Mouse (Mus musculus) gastrocnemius, adult 2 months (tissue): ENCODE measurements around the gene Prox1. TPM values are rescaled to one million over a fixed set of nuclear protein-coding genes. Genes with fewer than 3 reads are reported as not detected.

Experiments used
- DNase-seq: peaks from one replicate; pipeline ENCODE4 v3.0.0; 2022
- H3K27ac ChIP-seq: fragments of 200-600 bp; 2 replicates; pipeline ENCODE4 v1.8.1; 2022; ENCODE audit warnings: mild to moderate bottlenecking
- H3K4me3 ChIP-seq: fragments of 200-600 bp; 2 replicates; pipeline ENCODE4 v1.8.1; 2022; ENCODE audit warnings: mild to moderate bottlenecking, moderate library complexity
- CTCF ChIP-seq: fragments of 200-600 bp; IDR thresholded peaks from 2 replicates; pipeline ENCODE4 v1.8.1; 2022; ENCODE audit warnings: antibody characterized with exemption, mild to moderate bottlenecking, moderate library complexity
- intact Hi-C: fragments of 180-260 bp; cut with DNase I; formaldehyde crosslinking; loops from one replicate; pipeline ENCODE4 v1.15.1; 2025
- total RNA-seq, 2 experiments: library from RNA; stranded (reverse); gene quantifications; 2 replicates each; pipeline ENCODE4 v1.2.3; 2021

Gene Prox1
- total RNA-seq, 2 experiments from 2014 or later: 3.7 to 4.6 TPM

DNA sequence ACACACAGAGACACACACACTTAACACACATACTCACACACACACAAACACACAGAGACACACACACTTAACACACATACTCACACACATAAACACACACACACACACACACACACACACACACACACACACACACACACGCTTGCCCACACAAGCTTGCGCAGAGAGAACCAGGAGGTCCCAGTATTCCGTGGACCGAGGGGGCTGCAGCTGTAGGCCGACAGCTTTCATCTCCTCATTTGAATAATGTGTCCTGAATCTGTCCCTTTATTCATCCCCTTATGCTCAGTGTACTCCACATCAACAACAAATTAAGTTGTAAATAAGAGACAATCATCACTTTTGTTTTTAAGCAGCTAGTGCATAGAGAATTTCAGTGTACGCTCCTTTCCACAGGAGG is 17.9 kb downstream of the Prox1 start:
- DNase-seq: no peak
- H3K27ac ChIP-seq: no peak overlapping the region
- intact Hi-C loops: no loop called here
- no peak overlapping the region for H3K4me3 ChIP-seq
- TF ChIP-seq CTCF: no peak

DNA sequence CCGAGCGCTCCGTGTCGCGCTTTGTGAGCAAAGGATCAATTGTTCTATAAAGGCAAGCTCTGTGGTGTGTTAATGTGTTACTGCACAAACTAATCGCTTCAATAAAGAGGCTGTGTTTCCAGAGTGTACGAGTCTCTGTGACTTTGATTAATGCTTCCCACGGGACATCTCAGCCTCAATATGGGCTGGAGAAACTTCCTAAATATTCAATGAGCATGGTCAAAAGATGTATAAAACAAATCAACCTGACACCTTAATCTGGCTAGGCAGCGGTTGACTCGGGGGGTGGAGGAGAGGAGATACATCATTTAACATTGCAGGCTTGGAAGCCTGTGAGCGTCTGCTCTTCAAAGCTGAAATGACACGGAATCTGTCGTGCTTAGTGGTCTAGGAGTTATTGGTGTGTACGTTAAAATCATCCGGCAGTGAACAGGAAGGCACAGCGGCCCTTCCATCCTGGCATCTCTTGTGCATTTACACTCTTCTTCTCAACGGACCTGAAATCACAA is 21.2 kb downstream of the Prox1 start:
- TF ChIP-seq CTCF: no peak
- Histone ChIP-seq H3K4me3 (no peak overlapping the region), H3K27ac (no peak overlapping the region)
- DNase-seq: no peak
- intact Hi-C loops: no loop called here

DNA sequence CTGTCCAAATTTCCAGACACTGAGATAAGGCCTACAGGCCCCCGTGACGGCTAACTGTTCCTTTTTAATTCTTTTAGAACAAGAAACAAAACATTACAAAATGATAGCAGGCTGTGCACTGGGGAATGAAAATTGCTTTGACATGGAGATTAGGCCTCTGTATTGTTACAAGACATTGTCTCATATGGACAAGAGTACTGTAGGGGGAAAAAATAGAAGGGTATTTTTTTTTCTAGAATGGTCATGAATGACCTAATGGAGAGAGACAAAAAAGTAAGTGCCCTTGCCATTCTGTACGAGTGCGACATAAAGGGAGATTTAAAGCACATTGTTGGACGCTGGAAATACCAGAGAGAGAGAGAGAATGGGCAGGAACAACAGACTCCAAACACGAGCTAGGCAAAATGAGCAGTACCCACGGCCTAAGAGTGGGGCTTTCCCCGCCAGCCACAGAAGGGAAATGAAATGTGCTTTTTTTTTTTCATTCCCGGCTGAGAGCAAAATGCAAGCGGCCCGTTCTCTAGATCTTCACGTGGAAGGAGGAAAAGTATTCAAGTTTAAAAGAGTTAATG is 21.8 kb downstream of the Prox1 start:
- Histone ChIP-seq H3K27ac (no peak overlapping the region), H3K4me3 (no peak overlapping the region)
- DNase-seq: no peak
- TF ChIP-seq CTCF: no peak
- intact Hi-C loops: no loop called here

DNA sequence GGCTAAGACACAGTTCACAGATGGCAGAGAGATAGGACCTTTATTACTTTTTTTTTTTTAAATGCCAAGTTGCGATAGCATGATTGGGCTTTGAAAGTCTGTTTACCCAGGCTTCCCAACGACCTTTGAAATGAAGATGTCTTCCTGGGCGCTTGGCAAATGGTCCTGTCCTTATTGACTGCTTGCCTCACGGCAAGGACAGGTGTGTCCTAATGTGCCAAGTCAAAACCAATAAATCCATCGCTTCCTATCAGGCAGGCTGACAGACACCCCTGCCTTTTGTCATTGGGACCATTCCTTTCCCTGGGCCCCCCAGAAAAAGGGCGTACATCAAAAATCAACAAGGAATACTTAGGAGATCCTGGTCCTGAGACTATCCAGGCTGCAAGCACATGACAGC is 22.7 kb downstream of the Prox1 start:
- TF ChIP-seq CTCF: no peak
- Histone ChIP-seq H3K27ac (no peak overlapping the region), H3K4me3 (no peak overlapping the region)
- intact Hi-C loops: no loop called here
- no peak for DNase-seq

DNA sequence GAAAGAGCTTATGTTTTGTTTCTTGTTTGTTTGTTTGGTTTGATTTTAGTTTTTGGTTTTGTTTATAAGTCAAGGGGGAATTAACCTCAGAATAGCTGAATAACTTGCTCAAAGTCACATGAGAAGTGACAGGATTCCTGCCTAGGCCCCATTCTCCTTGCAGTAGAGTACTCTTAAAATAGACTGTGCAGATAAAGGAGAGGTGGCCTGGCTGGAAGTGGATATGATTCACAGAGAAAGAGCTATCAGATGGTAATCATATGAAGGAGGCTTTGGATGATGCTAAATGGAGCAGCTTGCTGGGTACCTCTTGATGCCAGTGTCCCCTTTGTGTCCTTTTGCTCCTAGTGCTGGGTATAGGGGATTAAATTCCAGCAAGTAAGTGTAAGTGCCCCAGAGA is 26.1 kb downstream of the Prox1 start:
- intact Hi-C loops: no loop called here
- H3K4me3 ChIP-seq: no peak overlapping the region
- TF ChIP-seq CTCF: no peak
- no peak for DNase-seq
- no peak overlapping the region for H3K27ac ChIP-seq

DNA sequence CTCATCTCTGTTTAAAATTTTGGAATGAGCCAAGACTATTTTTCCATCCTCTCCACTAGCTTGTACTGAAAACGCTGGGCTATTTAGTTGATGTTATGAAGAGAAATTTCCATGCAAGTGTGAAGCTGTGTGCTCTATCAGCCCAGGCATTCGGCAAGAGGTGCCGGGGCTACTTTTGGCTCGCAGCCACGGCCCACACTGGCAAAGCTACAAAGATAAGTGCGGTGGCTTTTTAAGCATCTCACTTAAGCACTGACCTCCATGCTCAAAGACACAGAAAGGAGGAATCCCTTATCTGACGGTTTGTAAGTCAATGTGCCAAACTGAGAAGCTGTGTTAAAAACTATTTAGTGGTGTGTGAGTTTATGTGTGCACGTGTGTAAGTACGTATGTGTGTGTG is 26.9 kb downstream of the Prox1 start:
- no peak overlapping the region for H3K27ac ChIP-seq
- TF ChIP-seq CTCF: no peak
- intact Hi-C loops: no loop called here
- H3K4me3 ChIP-seq: no peak overlapping the region
- DNase-seq: no peak

DNA sequence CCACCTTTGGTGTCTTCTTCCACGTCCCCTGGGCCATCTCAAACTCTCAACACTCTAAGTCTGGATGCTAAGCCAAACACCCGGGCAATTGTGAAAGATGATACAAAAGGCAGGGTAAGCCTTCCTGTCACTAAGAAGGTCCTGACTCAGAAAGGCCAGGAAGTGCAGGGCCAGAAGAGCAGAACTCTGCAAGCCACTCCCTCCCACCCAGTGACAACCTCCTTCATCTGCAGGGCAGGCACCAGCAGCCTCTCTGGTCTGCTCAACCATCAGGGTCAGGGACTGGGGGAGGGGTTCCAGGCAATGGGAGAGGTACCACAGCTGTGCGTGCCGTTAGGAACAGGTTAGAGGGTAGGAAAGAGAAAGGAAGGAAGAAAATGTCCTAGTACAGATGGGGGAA is 27.9 kb downstream of the Prox1 start:
- no peak overlapping the region for H3K27ac ChIP-seq
- no peak for DNase-seq
- intact Hi-C loops: no loop called here
- H3K4me3 ChIP-seq: no peak overlapping the region
- no peak for TF ChIP-seq CTCF

DNA sequence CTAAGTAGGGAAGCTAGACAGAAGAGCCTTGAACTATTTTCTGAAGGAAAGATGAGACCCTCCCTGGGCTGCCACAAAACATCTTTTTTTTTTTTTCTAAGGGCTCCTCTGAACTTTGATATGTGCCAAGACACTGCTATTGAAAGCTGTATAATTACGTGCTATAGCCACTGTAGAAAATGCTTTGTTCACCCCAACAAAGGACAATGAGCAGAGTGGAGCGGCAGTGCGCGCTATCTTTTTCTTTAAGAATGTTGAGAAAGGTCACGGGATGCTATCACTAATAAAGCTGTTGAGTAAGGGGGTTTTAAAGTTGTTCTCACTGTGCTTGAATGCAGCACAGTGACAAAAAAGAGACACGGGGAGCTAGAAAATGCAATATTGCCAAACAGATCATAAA is 30.0 kb downstream of the Prox1 start:
- DNase-seq: no peak
- TF ChIP-seq CTCF: no peak
- intact Hi-C loops: no loop called here
- Histone ChIP-seq H3K27ac (no peak overlapping the region), H3K4me3 (no peak overlapping the region)

DNA sequence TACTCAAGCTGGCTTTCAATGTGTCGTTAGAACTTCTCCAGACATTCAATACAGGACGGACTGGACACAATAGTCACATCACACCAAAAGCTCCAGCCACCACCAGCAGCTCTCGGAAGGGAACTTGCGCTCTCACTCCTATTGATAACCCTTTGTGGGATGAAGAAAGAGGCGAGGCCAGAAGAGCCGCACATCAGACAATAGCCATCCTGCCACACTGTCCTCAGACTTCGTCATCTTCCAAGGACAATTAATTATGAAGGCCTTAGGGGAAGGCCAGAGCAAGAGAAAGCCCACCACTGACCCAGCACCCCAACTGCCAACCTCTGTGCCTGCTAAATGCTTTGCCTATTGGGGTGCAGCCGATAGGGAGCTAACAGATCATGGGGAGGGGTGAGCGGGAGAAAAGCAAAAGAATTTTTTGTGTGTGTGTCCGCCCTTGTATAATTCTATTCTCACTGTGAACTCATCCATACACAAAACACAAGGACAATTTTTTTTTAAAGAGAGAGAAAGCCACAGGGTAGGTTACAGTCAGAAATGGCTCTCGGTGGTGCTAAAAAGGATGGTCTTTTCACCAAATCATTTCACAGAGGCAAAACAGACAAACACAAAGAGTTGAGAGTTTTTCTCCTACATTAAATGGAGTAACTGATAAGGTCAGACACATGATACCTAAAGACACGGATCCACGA is 30.7 kb downstream of the Prox1 start:
- no peak overlapping the region for H3K4me3 ChIP-seq
- no peak for DNase-seq
- intact Hi-C loops: no loop called here
- no peak overlapping the region for H3K27ac ChIP-seq
- TF ChIP-seq CTCF: no peak

DNA sequence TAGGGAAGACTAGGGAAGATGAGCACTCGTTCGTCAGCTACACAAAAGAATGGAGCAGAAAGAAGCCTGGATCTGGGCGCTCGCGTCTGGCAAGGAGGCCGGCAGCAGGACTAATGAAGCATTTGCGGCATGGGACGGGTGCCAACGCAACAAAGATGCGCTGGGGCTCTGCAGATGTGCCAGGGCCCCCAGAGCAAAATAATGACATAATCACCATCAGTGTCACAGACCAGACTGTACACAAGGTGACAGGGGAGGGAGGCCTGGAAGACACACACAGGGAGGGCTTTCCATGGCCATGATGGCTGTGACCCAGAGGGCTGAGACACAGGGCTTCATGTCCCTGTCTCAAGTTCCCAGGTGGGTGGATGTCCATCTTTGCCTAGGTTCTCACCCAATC is 32.6 kb downstream of the Prox1 start:
- no peak for TF ChIP-seq CTCF
- DNase-seq: no peak
- intact Hi-C loops: no loop called here
- Histone ChIP-seq H3K4me3 (no peak overlapping the region), H3K27ac (no peak overlapping the region)

DNA sequence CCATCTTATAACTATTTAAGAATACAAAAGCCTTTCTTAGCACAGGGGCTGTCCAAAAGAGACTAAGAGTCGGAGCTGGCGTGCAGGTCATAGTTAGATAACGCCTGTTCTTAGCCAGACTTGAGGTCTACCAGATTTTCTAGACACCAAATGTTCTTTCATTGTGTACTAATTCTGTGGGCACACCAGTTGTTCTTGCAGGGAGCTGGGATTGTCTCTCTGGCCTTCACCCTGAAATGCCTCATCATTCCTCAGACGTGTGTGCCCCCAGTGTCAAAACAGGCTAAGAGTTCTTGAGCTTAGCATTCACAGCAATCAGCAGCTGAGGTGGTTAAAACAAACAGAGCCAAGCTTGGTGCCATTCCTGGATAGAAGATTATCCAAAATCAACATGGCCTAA is 37.6 kb downstream of the Prox1 start:
- DNase-seq: no peak
- intact Hi-C loops: no loop called here
- no peak for TF ChIP-seq CTCF
- Histone ChIP-seq H3K27ac (no peak overlapping the region), H3K4me3 (no peak overlapping the region)

DNA sequence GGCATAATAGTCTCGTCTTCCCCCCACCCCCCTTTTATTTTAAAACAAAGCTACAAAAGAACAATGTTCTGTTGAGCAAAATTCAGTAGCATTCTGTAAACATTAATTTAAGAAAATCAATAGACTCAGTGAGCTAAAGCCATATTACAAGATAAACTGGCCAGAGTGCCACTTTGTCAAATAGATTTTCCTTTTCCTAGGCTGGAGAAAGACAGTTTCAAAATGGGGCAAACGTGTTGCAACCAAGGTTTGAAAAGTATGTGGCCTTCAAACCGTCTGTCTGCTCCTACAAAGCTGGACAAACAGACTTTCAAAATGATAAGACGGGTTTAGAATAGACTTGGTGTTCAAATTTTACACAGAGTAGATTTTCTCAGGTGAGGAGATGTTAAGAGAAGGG is 39.6 kb downstream of the Prox1 start:
- Histone ChIP-seq H3K27ac (no peak overlapping the region), H3K4me3 (no peak overlapping the region)
- intact Hi-C loops: no loop called here
- no peak for DNase-seq
- TF ChIP-seq CTCF: no peak

DNA sequence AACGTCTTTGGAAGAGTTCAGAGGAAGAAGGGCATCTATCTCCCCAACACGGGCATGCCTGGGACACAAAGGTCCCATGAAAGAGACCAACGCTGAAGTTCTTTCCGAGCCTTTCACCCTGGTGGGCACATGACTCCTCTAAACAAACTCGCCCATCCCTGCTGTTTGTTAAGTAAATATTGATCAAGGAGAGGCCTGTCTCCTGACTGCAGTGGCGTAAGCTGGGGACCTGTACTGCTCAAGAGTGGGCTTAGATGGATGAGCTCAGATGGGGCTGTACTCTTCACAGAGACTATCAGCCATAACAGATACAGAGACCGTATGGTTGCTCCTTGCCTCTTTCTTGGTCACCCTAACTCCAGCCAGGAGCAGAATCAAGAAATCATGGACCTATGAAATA is 41.0 kb downstream of the Prox1 start:
- intact Hi-C loops: no loop called here
- no peak for TF ChIP-seq CTCF
- no peak overlapping the region for H3K27ac ChIP-seq
- no peak for DNase-seq
- no peak overlapping the region for H3K4me3 ChIP-seq
